Mouse (Mus musculus): ENCODE measurements around the gene Emilin3.

Gene Emilin3

GRCm38 (mm10) chr2:160874231-160874877 is 37.8 kb downstream of the Emilin3 start:
- intact Hi-C loops (cut with DNase I), result no loop called here

DNA sequence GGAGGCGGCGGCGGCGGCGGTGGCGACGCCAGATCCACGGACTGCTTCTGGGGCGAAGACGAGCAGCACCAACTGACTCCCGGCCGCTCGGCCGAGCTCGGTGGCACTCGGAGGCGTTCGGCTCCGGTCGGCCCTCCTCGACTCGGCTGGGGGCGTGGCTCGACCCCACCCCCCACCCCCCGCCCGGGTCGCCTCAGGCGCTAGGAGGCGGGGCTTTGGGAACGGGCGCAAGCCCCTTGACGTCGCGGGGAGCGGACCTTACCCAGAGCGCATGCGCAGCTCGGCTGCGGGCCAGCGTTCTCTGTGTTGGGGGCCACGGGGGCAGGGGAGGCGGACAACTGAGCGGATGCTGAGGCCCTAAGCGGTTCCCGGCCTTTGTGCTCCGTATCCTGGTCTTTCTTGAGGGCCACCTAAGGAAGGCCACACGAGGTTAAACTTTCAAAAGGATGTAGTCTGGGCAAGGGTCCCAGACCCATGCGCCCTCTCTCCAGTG is 39.2 kb downstream of the Emilin3 start, which contains the start of gene Zhx3:
Gene Zhx3 (minus strand): TSS at position 109 of the 493 bp plus-strand sequence.
- intact Hi-C loops (cut with DNase I), result no loop called here

GRCm38 (mm10) chr2:160872395-160872794 is 39.7 kb downstream of the Emilin3 start:
- intact Hi-C loops (cut with DNase I), result no loop called here

GRCm38 (mm10) chr2:160871310-160871709 is 40.8 kb downstream of the Emilin3 start:
- intact Hi-C loops (cut with DNase I), result no loop called here

DNA sequence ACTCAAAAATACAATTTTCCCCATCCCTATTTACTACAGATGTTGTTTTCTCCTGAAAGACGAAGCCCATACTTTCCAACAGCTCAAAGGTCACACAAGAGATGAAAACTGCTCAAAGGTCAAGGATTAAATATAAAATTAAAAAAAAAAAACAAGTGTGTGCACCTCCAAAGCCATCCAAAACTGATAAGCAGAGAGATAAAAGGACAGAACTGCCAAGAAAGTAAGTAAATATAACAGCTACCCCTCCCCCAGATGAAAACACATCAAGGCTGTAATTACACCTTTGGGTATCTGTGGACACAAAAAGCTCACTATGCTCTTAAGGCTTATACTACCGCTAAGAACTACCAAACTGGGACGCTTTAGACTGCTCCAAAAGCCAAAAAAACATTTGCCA is 42.7 kb downstream of the Emilin3 start:
- intact Hi-C loops (cut with DNase I), result no loop called here

DNA sequence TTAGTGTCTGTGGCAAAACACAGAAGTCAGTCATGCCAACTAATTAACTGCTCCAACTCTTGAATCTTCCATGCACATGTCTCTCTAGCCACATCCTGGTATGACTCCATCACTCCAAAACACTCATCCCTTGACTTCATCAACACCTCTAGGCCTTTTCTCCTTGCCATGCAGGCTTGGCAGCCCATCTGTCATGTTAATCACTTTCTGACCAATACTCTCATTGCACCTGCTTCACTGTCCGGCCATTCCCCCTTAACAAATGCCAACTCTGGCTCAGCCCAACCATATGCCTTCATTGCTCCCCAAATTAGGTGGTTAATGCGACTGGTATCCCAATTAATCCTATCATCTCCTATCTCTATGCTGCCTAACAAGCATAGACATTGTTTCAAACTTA is 46.9 kb downstream of the Emilin3 start:
- intact Hi-C loops (cut with DNase I), result no loop called here

DNA sequence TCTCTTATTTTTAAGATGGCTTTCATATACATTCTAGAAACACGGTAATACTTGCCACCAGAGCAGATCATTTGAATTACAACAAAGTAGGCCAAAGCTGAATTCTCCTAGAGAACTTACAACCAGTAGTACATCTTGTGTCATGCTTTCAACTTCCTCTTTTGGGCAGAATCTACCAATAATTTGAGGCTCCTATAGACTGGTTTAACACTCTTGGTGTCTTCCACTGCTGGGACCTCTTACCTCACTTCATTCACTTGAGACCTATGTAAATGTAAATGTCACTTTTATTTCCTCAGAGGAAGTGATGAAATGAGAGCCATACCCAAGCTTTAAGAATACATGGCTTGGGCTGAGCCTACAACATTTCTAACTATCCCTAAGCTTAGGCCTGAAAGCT is 48.0 kb downstream of the Emilin3 start:
- intact Hi-C loops (cut with DNase I), result no loop called here

DNA sequence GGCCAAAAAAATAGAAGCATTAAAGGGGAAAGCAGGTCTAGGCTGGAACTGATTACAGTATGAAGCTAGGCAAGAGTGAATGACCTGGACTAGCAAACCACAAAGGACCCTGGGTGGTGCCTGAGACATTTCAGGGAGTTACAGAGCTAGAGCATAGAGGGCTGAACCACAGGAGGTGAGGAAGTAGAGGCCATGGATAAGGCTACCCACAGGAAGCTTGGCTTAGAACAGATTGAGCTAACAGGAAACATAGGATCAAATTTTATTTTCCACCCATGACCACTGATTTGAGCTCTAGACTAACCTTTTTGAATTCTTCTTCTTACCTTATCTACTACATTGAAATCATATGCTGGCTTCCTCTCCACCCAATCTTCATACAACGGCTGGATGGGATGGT is 51.8 kb downstream of the Emilin3 start:
- intact Hi-C loops (cut with DNase I), result no loop called here
